Mouse (Mus musculus) heart, adult 2 months (tissue): ENCODE measurements around the gene Prrx1.

Experiments used
- CTCF ChIP-seq: fragments of 200-600 bp; IDR thresholded peaks from 2 replicates; pipeline ENCODE4 v1.8.1; 2022; ENCODE audit warnings: antibody characterized with exemption, mild to moderate bottlenecking, moderate library complexity
- EP300 ChIP-seq: fragments of 200-500 bp; IDR thresholded peaks from 2 replicates; pipeline ENCODE4 v1.6.1; 2011; ENCODE audit warnings: low read depth, low read length, control low read depth; ENCODE audit not compliant: insufficient read depth
- POLR2A ChIP-seq: fragments of 200-500 bp; IDR thresholded peaks from 2 replicates; pipeline ENCODE4 v1.6.1; 2011; ENCODE audit warnings: mild to moderate bottlenecking, low read depth, low read length, control low read depth; ENCODE audit not compliant: insufficient read depth

DNA sequence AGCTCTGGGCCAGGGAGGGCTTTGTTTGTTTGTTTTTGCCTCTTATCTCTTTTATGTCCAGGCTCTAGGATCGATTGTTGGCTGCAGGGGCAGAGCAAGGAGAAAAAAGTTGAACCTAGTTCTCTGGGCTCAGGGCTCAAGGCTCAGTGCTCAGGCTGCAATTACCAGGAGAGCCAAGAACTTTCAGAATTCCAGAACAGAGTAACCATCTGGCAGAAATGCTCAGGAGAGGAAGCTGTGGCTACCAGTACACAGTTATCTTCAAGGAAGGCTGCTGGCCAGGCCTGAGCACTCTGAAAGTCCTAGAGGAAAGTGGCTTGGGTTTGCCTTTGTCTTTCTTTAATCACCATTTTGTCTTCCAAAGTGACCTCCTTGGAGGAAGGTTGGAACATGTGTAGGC is 3.4 kb upstream of the Prrx1 start:
- TF ChIP-seq CTCF (no peak), POLR2A (no peak), EP300 (no peak)
